ENCODE assay signal across 14 mouse cellular contexts in the genomic region with DNA sequence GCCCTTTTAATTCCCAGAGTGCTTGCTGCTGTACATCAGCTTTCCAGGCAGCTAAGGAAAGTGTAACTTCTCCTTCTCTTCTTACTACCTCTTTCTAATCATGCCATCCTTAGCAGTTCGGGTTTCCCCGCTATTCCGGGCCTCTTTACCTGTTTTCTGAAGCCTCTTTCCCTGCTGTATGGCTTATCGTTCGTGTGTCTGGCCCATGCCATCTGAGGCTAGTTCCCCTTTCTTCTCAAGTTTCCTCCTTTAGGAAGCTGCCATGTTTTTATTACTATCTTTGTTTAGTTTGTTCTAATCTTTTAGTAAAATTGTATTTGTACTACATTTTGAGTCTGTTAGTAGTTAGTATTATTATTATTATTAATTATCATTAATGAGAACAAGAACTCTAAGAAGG.
"Had no signal": no experiment of that assay in that cellular context is flagged by ENCODE, and none has a peak within 500 bp of the region (broad histone marks: within the 10 kb centered on the region; RNA-seq: fewer than 3 reads in every experiment).

No protein-coding gene starts in this region.

- ATAC-seq: hindbrain, postnatal 0 days; intestine, embryonic 16.5 days had no signal

- DNase-seq: gastrocnemius, postnatal 14 days; gastrocnemius, postnatal 36 days; heart, adult 18-20 months; heart, postnatal 10 days; heart, postnatal 36 days; kidney, adult 11 months; kidney, adult 2 months; kidney, adult 9 months; kidney, postnatal 14 days; kidney, postnatal 4 days; liver; liver, embryonic 13.5 days had no signal
